Mouse (Mus musculus): ENCODE results near the gene Ttc30b. TPM values are rescaled to one million over a fixed set of nuclear protein-coding genes. Genes with fewer than 3 reads are reported as not detected.

Gene Ttc30b
- total and polyA plus RNA-seq, 3 experiments: 0.44 to 3.0 (median 2.7) TPM

GRCm38 (mm10) chr2:75928011-75928410 lies 10.4 kb downstream of the Ttc30b start:
- DNase-seq (ENCODE audit: low spot score) (no peak), ATAC-seq (ENCODE audit: extremely low read depth, insufficient number of reproducible peaks, low FRiP score, poor library complexity, severe bottlenecking) (no peak)
- H3K36me3 ChIP-seq (replicated peaks): peaks cover 74% of the 10 kb centered on the region
- no peak overlapping the region for H3K4me3 ChIP-seq (ENCODE audit: low read depth, low read length)
- no peaks in the 10 kb centered on the region for H3K9me3 ChIP-seq (replicated peaks)
- no peak for TF ChIP-seq GATA2 (IDR thresholded peaks at IDR 0.05; ENCODE audit: borderline replicate concordance, low read depth, low read length)
- H3K4me1 ChIP-seq (ENCODE audit: insufficient read depth, low read depth, low read length): no peaks in the 10 kb centered on the region
- no peaks in the 10 kb centered on the region for H3K27me3 ChIP-seq (ENCODE audit: insufficient read depth, low read length)

GRCm38 (mm10) chr2:75926061-75926460 lies 12.3 kb downstream of the Ttc30b start:
- peaks cover 71% of the 10 kb centered on the region for H3K36me3 ChIP-seq (replicated peaks)
- no peak for DNase-seq (ENCODE audit: low spot score)
- no peaks in the 10 kb centered on the region for H3K9me3 ChIP-seq (replicated peaks)
- TF ChIP-seq GATA2 (IDR thresholded peaks at IDR 0.05; ENCODE audit: borderline replicate concordance, low read depth, low read length) (no peak), POLR2AphosphoS5 (IDR thresholded peaks at IDR 0.05; ENCODE audit: insufficient replicate concordance, low read depth, low read length) (no peak), GATA1 (IDR thresholded peaks at IDR 0.05; ENCODE audit: borderline replicate concordance, low read length) (no peak), CTCF (IDR thresholded peaks at IDR 0.05; ENCODE audit: low read depth, low read length) (no peak), TAL1 (conservative IDR thresholded peaks at IDR 0.05; ENCODE audit: low read depth, low read length) (no peak)
- no peaks in the 10 kb centered on the region for H3K27me3 ChIP-seq (ENCODE audit: insufficient read depth, low read length)
- no peaks in the 10 kb centered on the region for H3K4me1 ChIP-seq (ENCODE audit: insufficient read depth, low read depth, low read length)
- no peak overlapping the region for H3K4me3 ChIP-seq (ENCODE audit: low read depth, low read length)
- ATAC-seq (ENCODE audit: extremely low read depth, insufficient number of reproducible peaks, low FRiP score, poor library complexity, severe bottlenecking): no peak

GRCm38 (mm10) chr2:75923807-75924340 lies 14.5 kb downstream of the Ttc30b start:
- Histone ChIP-seq H3K36me3 (replicated peaks) (peaks cover 63% of the 10 kb centered on the region), H3K9me3 (replicated peaks) (no peaks in the 10 kb centered on the region), H3K4me3 (ENCODE audit: low read depth, low read length) (no peak overlapping the region), H3K4me1 (ENCODE audit: insufficient read depth, low read depth, low read length) (no peaks in the 10 kb centered on the region), H3K27me3 (ENCODE audit: insufficient read depth, low read length) (no peaks in the 10 kb centered on the region)
- ATAC-seq (ENCODE audit: extremely low read depth, insufficient number of reproducible peaks, low FRiP score, poor library complexity, severe bottlenecking): no peak
- DNase-seq (ENCODE audit: low spot score): no peak
- TF ChIP-seq CTCF (IDR thresholded peaks at IDR 0.05; ENCODE audit: low read depth, low read length): no peak
- no peak for TF ChIP-seq GATA2 (IDR thresholded peaks at IDR 0.05; ENCODE audit: borderline replicate concordance, low read depth, low read length)
- no peak for TF ChIP-seq GATA1 (IDR thresholded peaks at IDR 0.05; ENCODE audit: borderline replicate concordance, low read length)
- TF ChIP-seq POLR2AphosphoS5 (IDR thresholded peaks at IDR 0.05; ENCODE audit: insufficient replicate concordance, low read depth, low read length): no peak
- TF ChIP-seq TAL1 (conservative IDR thresholded peaks at IDR 0.05; ENCODE audit: low read depth, low read length): no peak

- ATAC-seq (ENCODE audit: extremely low read depth, insufficient number of reproducible peaks, low FRiP score, poor library complexity, severe bottlenecking) (no peak), DNase-seq (ENCODE audit: low spot score) (no peak)
- Histone ChIP-seq H3K4me3 (ENCODE audit: low read depth, low read length) (no peak overlapping the region), H3K36me3 (replicated peaks) (peaks cover 65% of the 10 kb centered on the region), H3K27me3 (ENCODE audit: insufficient read depth, low read length) (no peaks in the 10 kb centered on the region), H3K4me1 (ENCODE audit: insufficient read depth, low read depth, low read length) (no peaks in the 10 kb centered on the region), H3K9me3 (replicated peaks) (no peaks in the 10 kb centered on the region)
- TF ChIP-seq POLR2AphosphoS5 (IDR thresholded peaks at IDR 0.05; ENCODE audit: insufficient replicate concordance, low read depth, low read length) (no peak), TAL1 (conservative IDR thresholded peaks at IDR 0.05; ENCODE audit: low read depth, low read length) (no peak), CTCF (IDR thresholded peaks at IDR 0.05; ENCODE audit: low read depth, low read length) (no peak)
These were observed 23.3 kb downstream of the Ttc30b start for GRCm38 (mm10) chr2:75915040-75915439.

- Histone ChIP-seq H3K9me3 (replicated peaks) (no peaks in the 10 kb centered on the region), H3K27me3 (ENCODE audit: insufficient read depth, low read length) (no peaks in the 10 kb centered on the region), H3K4me3 (ENCODE audit: low read depth, low read length) (no peak overlapping the region), H3K36me3 (replicated peaks) (peaks cover 68% of the 10 kb centered on the region), H3K4me1 (ENCODE audit: insufficient read depth, low read depth, low read length) (no peaks in the 10 kb centered on the region)
- no peak for TF ChIP-seq GATA1 (IDR thresholded peaks at IDR 0.05; ENCODE audit: borderline replicate concordance, low read length)
- no peak for TF ChIP-seq TAL1 (conservative IDR thresholded peaks at IDR 0.05; ENCODE audit: low read depth, low read length)
- TF ChIP-seq CTCF (IDR thresholded peaks at IDR 0.05; ENCODE audit: low read depth, low read length): no peak
- no peak for TF ChIP-seq GATA2 (IDR thresholded peaks at IDR 0.05; ENCODE audit: borderline replicate concordance, low read depth, low read length)
- no peak for TF ChIP-seq POLR2AphosphoS5 (IDR thresholded peaks at IDR 0.05; ENCODE audit: insufficient replicate concordance, low read depth, low read length)
- no peak for ATAC-seq (ENCODE audit: extremely low read depth, insufficient number of reproducible peaks, low FRiP score, poor library complexity, severe bottlenecking)
- DNase-seq (ENCODE audit: low spot score): no peak
These were observed 31.2 kb downstream of the Ttc30b start for GRCm38 (mm10) chr2:75907142-75907541.

DNA sequence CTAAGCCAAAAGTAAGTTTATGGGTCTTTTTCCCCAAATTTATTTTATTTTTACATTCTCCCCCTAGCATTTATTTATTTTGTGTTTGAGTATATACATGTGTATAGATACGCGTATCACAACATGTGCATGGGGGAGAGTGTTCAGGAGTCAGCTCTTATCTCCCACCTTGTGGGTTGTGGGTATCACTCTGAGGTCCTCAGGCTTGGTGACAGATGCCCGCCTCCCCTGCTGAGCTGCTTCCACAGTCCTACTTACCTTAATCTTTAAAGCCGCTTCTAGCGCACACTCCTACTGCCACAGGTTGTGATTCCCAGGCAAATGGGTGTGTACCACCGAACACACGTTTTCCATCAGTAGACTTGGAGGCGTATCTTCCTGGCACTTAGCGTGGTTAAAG lies 36.5 kb downstream of the Ttc30b start:
- no peak overlapping the region for H3K4me3 ChIP-seq (ENCODE audit: low read depth, low read length)
- peaks cover 4% of the 10 kb centered on the region; the same call in 1 of the 2 replicates for H3K9me3 ChIP-seq (replicated peaks)
- no peak for ATAC-seq (ENCODE audit: extremely low read depth, insufficient number of reproducible peaks, low FRiP score, poor library complexity, severe bottlenecking)
- peaks cover 49% of the 10 kb centered on the region for H3K36me3 ChIP-seq (replicated peaks)
- no peaks in the 10 kb centered on the region for H3K4me1 ChIP-seq (ENCODE audit: insufficient read depth, low read depth, low read length)
- H3K27me3 ChIP-seq (ENCODE audit: insufficient read depth, low read length): no peaks in the 10 kb centered on the region
- no peak for DNase-seq (ENCODE audit: low spot score)
- TF ChIP-seq CTCF (IDR thresholded peaks at IDR 0.05; ENCODE audit: low read depth, low read length) (no peak), POLR2AphosphoS5 (IDR thresholded peaks at IDR 0.05; ENCODE audit: insufficient replicate concordance, low read depth, low read length) (no peak), TAL1 (conservative IDR thresholded peaks at IDR 0.05; ENCODE audit: low read depth, low read length) (no peak), GATA1 (IDR thresholded peaks at IDR 0.05; ENCODE audit: borderline replicate concordance, low read length) (no peak), GATA2 (IDR thresholded peaks at IDR 0.05; ENCODE audit: borderline replicate concordance, low read depth, low read length) (no peak)

- Histone ChIP-seq H3K27me3 (ENCODE audit: insufficient read depth, low read length) (no peaks in the 10 kb centered on the region), H3K9me3 (replicated peaks) (peaks cover 6% of the 10 kb centered on the region; the same call in 1 of the 2 replicates), H3K4me3 (ENCODE audit: low read depth, low read length) (no peak overlapping the region), H3K4me1 (ENCODE audit: insufficient read depth, low read depth, low read length) (no peaks in the 10 kb centered on the region), H3K36me3 (replicated peaks) (peaks cover 50% of the 10 kb centered on the region)
- TF ChIP-seq TAL1 (conservative IDR thresholded peaks at IDR 0.05; ENCODE audit: low read depth, low read length) (no peak), POLR2AphosphoS5 (IDR thresholded peaks at IDR 0.05; ENCODE audit: insufficient replicate concordance, low read depth, low read length) (no peak), GATA2 (IDR thresholded peaks at IDR 0.05; ENCODE audit: borderline replicate concordance, low read depth, low read length) (no peak), CTCF (IDR thresholded peaks at IDR 0.05; ENCODE audit: low read depth, low read length) (no peak), GATA1 (IDR thresholded peaks at IDR 0.05; ENCODE audit: borderline replicate concordance, low read length) (no peak)
- DNase-seq (ENCODE audit: low spot score): no peak
- ATAC-seq (ENCODE audit: extremely low read depth, insufficient number of reproducible peaks, low FRiP score, poor library complexity, severe bottlenecking): no peak
These were observed 38.1 kb downstream of the Ttc30b start for GRCm38 (mm10) chr2:75900281-75900680.
